Mouse (Mus musculus): Measurements from ENCODE around the gene Mettl22. TPM values are rescaled to one million over a fixed set of nuclear protein-coding genes. Genes with fewer than 3 reads are reported as not detected.

The Mettl22 gene
- total RNA-seq, 1 experiment from 2014 or later: 8.0 TPM

GRCm38 (mm10) chr16:8539150-8539865, 68.7 kb downstream of the Mettl22 start:
- ATAC-seq (replicated peaks; ENCODE audit: insufficient number of reproducible peaks, low FRiP score, low TSS enrichment, poor library complexity, severe bottlenecking): no peak

Other genes with a start within 250 kb of the Mettl22 start
- not detected in 3 replicates for gene Tmem114, start 45.7 kb upstream of the Mettl22 start, total RNA-seq (2017)
- gene Abat, start 42.6 kb downstream of the Mettl22 start, total RNA-seq (2017): not detected in 3 replicates
- 54.1 to 79.6 TPM (median 75.7 TPM) in 3 replicates for gene Pmm2, start 166.9 kb downstream of the Mettl22 start, total RNA-seq (2017)
- gene Tmem186, start 166.9 kb downstream of the Mettl22 start, total RNA-seq (2017): 5.5 to 11.7 TPM (median 8.6 TPM) in 3 replicates
- 21.1 to 24.1 TPM (median 21.4 TPM) in 3 replicates for gene Carhsp1, start 201.4 kb downstream of the Mettl22 start, total RNA-seq (2017)
- gene Gm5767, start 210.0 kb downstream of the Mettl22 start, total RNA-seq (2017): 2.6 TPM in 1 of 3 replicates, not detected in the others

All from monocyte, adult 5-6 weeks (primary cell).